Mouse (Mus musculus) urinary bladder, adult 2 months (tissue): ENCODE results near the gene Synpo2. TPM values are rescaled to one million over a fixed set of nuclear protein-coding genes. Genes with fewer than 3 reads are reported as not detected.

ENCODE experiments used
- DNase-seq: peaks from one replicate; pipeline ENCODE4 v3.0.0; 2022; ENCODE audit warnings: low spot score
- polyA plus RNA-seq: library from polyadenylated mRNA; depleted of rRNA; stranded (reverse); fragments of >200 nt; gene quantifications from 2 replicates; pipeline ENCODE4 v1.2.3, GENCODE M21; 2012; rRNA removed

The Synpo2 gene
- polyA plus RNA-seq, 1 experiment, result 240 TPM

- no peak for DNase-seq
Measured at GRCm38 (mm10) chr3:123033804-123034203, 202.1 kb downstream of the Synpo2 start.

Other genes with a start within 250 kb of the Synpo2 start
- gene Myoz2, start 201.1 kb downstream of the Synpo2 start, polyA plus RNA-seq, result 0.09 and 0.10 TPM in 2 replicates
- 51.2 and 58.9 TPM in 2 replicates for gene Sec24d, start 31.3 kb upstream of the Synpo2 start, polyA plus RNA-seq
- gene Mettl14, start 150.0 kb upstream of the Synpo2 start, polyA plus RNA-seq, result 12.6 and 15.4 TPM in 2 replicates
- gene Prss12, start 210.8 kb upstream of the Synpo2 start, polyA plus RNA-seq, result 0.71 and 0.77 TPM in 2 replicates